Mouse (Mus musculus) megakaryocyte, adult 5-6 weeks (primary cell): ENCODE data around the gene Mxi1. TPM values are rescaled to one million over a fixed set of nuclear protein-coding genes. Genes with fewer than 3 reads are reported as not detected.
A peak's percentile ranks its signal among the peaks of the same experiment; 100 is the strongest.
"Not testable (repeated sequence)": the region's sequence is repeated elsewhere in the genome, so short reads cannot be mapped to it uniquely, and the experiment has no call there.

ENCODE experiments used
- ATAC-seq: 2 replicates; pipeline ENCODE4 v1.8.0; 2016; ENCODE audit warnings: mild to moderate bottlenecking, inconsistent platforms; ENCODE audit not compliant: poor library complexity, severe bottlenecking
- total RNA-seq, 2 experiments: library from RNA; stranded (forward) in 1 of 2; stranded (reverse) in 1 of 2; fragments of 153-499, 151-499 nt in 1 of 2; fragments of 221-1000, 200-1000 nt in 1 of 2; gene quantifications; 2 replicates each; pipeline versions ENCODE4 v1.2.3 to v1.2.4; 2015 to 2017

Mxi1 gene
- total RNA-seq, 2 experiments from 2014 or later, result 42.1 to 74.0 TPM

DNA sequence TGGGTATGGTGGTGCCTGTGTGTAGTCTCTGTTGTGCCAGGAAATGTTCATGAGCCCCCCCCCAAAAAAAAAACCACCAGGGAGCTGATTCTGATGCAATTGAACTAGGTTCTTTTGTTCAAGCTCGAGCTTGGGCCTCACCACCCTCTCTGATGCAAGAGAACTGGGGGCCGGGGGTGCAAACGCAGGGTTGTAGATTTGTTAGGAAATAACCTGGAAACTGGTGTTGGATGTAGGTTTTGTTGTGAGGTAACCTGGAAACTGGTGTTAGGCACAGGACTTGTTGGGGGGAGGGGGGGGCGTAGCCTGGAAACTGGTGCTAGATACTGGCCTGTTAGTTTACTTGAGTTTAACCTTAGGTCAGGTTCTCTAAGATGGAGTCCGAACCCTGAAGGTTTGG lies 81.5 kb downstream of the Mxi1 start:
- no peak for ATAC-seq

DNA sequence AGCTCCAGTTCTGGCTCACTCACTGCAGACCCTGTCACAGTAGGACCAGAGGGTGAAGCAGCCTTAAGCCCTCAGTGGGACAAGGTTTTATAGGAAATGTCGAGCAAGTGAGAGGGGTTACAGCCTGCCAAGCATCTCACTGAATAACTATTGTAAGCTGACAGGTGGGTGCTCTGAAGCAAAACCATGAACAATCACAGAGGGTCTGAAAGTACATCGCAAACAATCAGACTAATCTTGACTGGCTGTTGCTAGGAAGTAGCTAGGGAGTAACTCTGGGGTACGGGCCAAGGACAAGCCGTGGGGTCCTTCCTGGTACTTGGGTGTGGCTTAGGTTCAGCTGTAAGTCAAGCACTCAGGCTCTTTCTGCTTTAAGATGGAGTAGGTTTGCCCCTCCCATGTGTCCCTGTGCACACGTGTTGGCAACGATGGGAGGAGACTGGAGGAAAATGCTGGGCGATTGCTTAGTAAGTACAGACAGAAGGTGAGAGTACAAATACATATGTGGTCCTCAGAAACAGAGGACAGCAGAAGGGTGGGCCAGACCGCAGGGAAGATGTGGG lies 82.5 kb downstream of the Mxi1 start:
- no peak for ATAC-seq

- no peak for ATAC-seq
Observed at GRCm38 (mm10) chr19:53393646-53394045, 83.3 kb downstream of the Mxi1 start.

DNA sequence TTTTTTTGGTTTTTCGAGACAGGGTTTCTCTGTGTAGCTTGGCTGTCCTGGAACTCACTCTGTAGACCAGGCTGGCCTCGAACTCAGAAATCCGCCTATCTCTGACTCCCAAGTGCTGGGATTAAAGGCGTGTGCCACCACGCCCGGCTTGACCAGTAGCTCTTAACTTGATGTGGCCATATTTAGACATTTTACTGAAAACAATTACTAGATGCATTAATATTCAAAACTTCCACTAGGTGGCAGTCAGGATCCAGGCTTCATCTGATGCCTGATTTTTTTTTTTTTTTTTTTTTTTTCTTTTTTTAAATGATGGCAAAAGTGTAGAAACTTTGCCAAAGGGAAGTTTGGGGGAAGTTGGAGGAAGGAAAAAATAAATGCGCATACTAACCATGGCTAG lies 84.2 kb downstream of the Mxi1 start:
- ATAC-seq, result 0 out of 2 replicates have a peak, but pooled peaks have one; percentile 7

DNA sequence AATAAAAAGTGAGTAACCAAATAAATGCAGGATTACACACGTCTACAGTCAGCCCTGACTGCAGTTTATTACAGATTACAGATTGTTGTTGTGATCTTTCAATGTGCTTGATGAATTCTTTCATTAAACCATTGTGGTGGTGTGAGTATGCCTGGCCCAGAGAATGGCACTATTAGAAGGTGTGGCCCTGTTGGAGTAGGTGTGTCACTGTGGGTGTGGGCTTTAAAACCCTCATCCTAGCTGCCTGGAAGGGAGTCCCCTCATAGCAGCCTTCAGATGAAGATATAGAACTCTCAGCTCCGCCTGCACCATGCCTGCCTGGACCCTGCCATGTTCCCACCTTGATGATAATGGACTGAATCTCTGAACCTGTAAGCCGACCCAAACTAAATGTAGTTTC lies 84.6 kb downstream of the Mxi1 start:
- ATAC-seq, result not testable (repeated sequence)

DNA sequence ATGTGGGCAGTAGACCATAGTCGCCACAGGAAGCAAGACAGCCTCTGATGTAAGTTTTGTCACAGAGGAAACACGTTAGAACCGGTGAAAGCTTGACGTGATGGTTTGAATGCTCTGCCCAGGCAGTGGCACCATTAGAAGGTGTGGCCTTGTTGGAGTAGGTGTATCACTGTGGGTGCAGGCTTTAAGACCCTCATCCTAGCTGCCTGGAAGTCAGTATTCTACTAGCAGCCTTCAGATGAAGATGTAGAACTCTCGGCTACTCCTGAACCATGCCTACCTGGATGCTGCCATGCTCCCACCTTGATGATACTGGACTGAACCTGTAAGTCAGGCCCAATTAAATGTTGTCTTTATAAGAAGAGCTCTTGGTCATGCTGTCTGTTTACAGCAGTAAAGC lies 85.5 kb downstream of the Mxi1 start:
- ATAC-seq, result peak; percentile 35; the same call in 1 of the 2 replicates

DNA sequence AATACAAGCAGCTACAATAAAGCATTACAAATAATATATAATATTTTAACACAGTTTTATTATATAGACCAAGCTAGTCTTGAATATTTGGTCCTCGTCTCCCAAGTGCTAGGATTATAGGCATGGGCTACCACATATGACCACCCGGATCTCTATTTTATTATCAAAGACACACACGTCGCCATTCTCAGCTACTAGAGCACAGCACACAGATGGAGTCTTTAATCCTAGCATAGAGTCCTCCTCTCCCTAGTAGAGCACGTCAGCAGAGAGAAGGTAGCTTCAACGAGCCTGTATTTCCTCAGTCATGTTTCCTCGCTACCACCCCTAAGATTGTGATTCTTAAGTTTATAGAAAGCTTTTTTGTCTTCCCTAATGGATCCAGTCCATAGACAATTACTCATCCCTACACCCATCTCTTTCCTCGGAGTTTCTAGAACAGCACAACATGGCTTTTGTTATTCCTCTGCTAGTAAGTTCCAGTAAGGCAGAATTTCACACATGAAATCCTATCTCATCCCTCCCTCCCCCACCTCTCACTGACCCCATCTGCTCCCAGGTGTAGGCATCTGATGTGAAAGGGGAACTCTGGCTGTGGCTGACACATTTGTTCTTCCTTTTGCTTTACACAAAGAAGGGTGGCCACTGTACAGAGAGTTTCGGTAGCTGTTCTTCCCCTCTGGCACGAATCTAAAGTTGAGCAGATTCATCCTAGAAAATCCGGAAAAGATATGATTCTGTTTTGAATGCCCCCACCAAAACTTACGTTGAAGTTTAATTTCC lies 87.3 kb downstream of the Mxi1 start:
- ATAC-seq, result peak; percentile 44

- ATAC-seq, result peak; percentile 58
Observed at GRCm38 (mm10) chr19:53399213-53399612, 88.9 kb downstream of the Mxi1 start.

DNA sequence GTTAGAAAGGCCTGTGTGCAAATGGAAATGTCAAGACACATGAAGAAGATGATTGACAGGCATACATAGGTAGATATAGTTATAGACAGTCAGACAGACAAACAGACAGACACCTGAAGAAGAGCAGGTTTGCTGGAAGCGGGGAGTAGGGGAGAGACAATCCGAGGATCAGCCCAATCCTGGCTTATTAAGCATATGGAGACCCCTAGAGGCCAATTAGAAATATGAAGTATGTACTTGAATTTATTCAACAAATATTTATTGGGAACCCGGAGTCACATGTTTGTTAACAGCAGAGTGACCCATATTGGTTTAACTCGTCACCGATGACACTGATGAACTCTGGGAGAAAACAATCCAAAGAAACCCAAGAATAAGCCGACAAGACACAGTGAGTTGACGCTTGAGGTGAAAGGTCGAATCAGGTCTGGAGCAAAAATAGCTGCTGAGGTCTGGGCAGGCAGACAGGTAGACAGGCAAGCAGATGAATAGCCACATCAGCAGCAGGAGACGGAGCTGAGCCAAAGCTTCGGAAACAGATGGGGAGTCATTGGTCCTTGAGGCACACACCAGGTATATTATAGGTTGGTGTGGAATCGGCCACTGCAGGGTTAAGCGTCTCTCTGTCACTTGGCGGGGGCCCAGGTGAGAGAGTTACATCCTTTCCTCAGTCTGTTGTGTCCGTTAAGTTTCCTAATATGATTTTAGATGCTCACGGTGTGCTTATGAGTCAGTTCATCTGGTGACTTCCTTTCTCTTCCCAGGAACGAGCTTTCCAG lies 90.2 kb downstream of the Mxi1 start:
- no peak for ATAC-seq

DNA sequence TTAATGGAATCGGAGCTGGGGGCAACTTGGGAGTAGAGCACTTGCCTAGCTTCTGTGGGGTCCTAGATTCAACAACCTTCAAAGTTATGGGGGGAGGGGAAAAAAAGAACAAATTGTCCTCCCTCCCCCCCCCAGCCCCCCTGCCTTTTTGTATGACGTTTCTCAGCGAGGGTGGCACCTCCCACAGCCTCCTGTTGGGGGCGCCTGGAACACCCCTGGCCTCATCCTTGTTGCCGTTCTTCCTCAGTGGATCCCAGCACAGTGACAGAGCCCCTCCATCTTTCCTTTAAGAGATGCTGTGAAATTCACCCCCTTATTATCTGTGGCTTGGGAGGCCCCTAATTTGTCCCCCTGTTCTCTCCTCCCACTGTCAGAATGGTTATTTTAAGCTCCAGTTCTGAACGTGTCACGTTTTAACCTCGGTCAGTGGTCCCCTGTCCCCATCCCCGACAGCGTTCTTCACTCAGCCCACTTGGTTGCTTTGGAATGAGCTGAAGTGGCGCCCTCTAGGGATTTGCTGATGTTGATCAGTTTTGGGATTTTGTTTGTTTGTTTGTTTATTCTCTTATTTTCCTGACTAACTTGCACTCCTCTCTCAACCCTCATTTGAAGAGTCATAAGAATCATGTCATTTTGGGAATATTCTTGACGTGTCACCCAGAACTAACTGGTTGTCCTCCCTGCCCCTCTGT lies 92.6 kb downstream of the Mxi1 start:
- no peak for ATAC-seq

- ATAC-seq, result no peak
Observed at GRCm38 (mm10) chr19:53404219-53404836, 94.0 kb downstream of the Mxi1 start.

DNA sequence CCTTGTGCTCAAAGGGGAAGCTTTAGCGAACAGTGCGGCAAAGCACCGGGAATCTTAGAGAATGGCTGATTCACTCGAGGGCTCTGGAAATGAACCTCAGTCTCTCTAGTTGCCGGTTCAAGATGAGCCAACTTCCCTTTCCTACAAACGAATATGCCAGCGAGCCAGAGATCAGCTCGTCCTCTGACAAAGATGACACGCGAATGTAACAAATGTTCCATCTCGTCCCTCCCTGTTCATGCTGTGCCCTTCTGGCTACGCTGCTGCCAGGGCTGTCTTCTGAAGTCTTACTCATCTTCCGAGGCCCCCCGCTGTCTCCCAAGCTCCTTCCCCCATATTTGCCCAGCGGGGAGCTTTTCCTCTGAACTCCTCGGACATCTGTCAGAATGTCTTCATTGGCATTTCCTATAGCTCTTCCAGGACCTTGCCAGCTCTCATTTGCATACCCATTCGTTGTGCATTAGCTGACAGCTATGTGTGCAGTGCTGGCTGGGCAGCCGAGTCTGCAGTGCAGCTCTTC lies 94.6 kb downstream of the Mxi1 start:
- no peak for ATAC-seq

DNA sequence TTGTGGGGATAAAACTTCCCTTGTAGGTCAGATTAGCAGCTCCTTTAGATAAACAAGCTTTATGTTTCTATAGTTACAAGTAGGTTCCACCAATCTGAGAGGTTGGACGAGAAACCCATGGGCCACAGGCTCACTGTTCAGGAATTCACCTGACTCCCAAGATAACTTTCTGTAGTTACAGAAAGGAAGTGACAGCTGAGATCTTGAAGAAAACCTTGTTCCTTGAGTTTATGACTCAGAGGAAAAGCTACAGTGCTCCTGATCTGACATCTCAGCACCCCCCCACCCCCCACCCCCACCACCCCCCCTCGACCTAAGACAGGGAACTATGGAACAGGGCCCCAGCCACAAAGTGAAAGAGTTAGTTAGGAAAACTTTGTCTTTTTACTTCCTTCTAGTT lies 95.5 kb downstream of the Mxi1 start:
- ATAC-seq, result no peak

- ATAC-seq, result peak; percentile 52
Observed at GRCm38 (mm10) chr19:53407350-53407749, 97.0 kb downstream of the Mxi1 start.

DNA sequence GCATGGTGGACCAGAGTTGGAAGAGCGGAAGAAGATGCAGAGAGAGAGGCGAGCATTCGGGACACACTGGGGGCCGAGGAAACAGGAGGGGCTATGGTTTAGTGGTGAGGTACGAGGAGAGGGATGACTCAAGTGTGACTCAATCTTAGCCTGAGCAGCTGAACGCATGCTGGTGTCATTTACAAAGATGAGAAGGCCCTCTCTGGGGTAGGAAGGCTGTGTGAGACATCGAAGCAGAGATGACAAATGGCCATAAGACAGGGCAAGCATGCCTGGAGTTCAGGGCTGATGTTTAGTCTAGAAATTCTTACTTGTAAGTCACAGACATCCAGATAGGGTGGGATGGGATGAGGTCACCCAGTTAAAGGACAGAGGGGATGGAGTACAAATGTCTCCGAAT lies 98.1 kb downstream of the Mxi1 start:
- no peak for ATAC-seq

GRCm38 (mm10) chr19:53409663-53410307 lies 99.5 kb downstream of the Mxi1 start:
- ATAC-seq, result no peak

DNA sequence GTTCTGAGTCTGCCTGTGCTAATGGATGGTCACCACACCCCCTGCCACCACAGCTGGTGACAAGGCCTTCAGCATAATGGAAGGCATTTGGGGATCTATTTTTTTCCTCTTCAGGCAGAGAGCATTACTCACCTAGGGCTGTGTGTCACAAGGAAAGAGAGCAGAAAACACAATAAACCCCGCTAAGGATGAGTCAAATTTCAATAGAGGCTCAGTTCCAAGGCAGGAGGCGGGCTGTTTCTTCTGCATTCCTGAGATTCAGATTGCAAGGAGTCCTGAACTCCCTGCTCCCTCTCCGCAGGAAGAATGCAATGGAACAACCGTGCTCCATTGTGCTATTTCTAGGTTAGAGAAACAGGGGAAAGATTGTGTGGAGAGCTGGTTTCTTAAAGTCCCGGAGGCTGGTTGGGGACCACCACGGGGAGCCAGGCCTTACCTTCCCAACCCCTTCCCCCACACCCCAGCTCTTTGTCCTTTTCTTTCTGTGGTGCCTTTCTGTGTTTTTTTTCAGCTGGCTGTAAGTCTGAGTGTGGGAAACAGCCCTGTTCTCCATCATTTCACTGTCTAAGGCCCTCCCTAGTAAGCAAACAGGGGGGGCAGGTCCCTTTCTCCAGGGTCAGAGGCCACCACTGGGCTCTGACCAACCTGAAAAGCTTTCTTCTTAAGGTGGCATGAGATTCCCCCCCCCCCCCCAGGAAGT lies 102.0 kb downstream of the Mxi1 start:
- ATAC-seq, result no peak

GRCm38 (mm10) chr19:53413617-53414380 lies 103.5 kb downstream of the Mxi1 start:
- no peak for ATAC-seq

DNA sequence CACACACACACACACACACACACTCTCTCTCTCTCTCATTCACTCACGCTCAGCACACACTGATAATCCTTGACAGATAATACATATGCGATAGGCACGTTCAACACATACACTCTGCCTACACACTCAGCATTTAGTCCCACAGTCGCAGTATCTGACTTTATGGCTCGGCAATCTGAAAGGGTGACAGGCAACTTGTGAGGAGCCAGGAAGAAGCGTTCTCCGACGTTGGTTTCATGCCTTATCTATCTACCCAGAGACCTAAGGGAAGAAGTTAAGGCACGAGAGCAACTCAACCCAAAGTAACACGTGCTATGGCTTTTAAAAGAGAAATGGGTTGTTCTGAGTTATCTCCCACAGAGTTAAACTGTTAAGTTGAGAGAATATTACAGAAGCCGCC lies 104.3 kb downstream of the Mxi1 start:
- no peak for ATAC-seq
